Mouse (Mus musculus) embryonic facial prominence, embryonic 15.5 days (tissue): ENCODE results near the gene Defb9. TPM values are rescaled to one million over a fixed set of nuclear protein-coding genes. Genes with fewer than 3 reads are reported as not detected.
"Not testable (repeated sequence)": the region's sequence is repeated elsewhere in the genome, so short reads cannot be mapped to it uniquely, and the experiment has no call there.

ENCODE experiments used
- ATAC-seq: fragments of 200-750 bp; cut with Nextera tagmentation; 2 replicates; pipeline ENCODE4 v1.8.0; 2017; ENCODE audit warnings: low read depth, moderate TSS enrichment; ENCODE audit not compliant: insufficient number of reproducible peaks, low FRiP score, low TSS enrichment
- H3K27ac ChIP-seq: fragments of 300-500 bp; sonication (generic); replicated peaks from 2 replicates; pipeline ENCODE4 v1.5.1; 2015; ENCODE audit warnings: mild to moderate bottlenecking, inconsistent platforms
- H3K27me3 ChIP-seq: fragments of 300-500 bp; sonication (generic); 2 replicates; pipeline ENCODE4 v1.6.1; 2015; ENCODE audit warnings: inconsistent platforms
- H3K36me3 ChIP-seq: fragments of 300-500 bp; sonication (generic); 2 replicates; pipeline ENCODE4 v1.6.1; 2015; ENCODE audit warnings: mild to moderate bottlenecking, inconsistent platforms
- H3K4me1 ChIP-seq: fragments of 300-500 bp; sonication (generic); 2 replicates; pipeline ENCODE4 v1.6.1; 2015; ENCODE audit warnings: inconsistent platforms
- H3K4me2 ChIP-seq: fragments of 300-500 bp; sonication (generic); replicated peaks from 2 replicates; pipeline ENCODE4 v1.6.1; 2015; ENCODE audit warnings: mild to moderate bottlenecking, inconsistent platforms
- H3K4me3 ChIP-seq: fragments of 300-500 bp; sonication (generic); replicated peaks from 2 replicates; pipeline ENCODE4 v1.5.1; 2015; ENCODE audit warnings: mild to moderate bottlenecking, inconsistent platforms
- H3K9ac ChIP-seq: fragments of 300-500 bp; sonication (generic); 2 replicates; pipeline ENCODE4 v1.6.1; 2015; ENCODE audit warnings: inconsistent platforms
- H3K9me3 ChIP-seq: fragments of 300-500 bp; sonication (generic); replicated peaks from 2 replicates; pipeline ENCODE4 v1.6.1; 2016; ENCODE audit warnings: inconsistent platforms
- WGBS: fragments of 180-500 bp; shearing (Covaris S2); methylation state at CpG from one replicate; pipeline ENCODE4 v1.1.7; 2015; 5-methylcytosine and 5-hydroxymethylcytosine counted together
- polyA plus RNA-seq: library from polyadenylated mRNA; unstranded; fragments of >200 nt; fragmentation: Nextera tagmentation; extraction: Ambion mirVana; gene quantifications from 2 replicates; pipeline ENCODE4 v1.2.1, GENCODE M21; 2015

The Defb9 gene
- polyA plus RNA-seq: not detected in 2 replicates

- H3K27me3 ChIP-seq, H3K4me1 ChIP-seq, ATAC-seq, H3K9ac ChIP-seq, H3K27ac ChIP-seq, H3K36me3 ChIP-seq, H3K9me3 ChIP-seq, H3K4me2 ChIP-seq, H3K4me3 ChIP-seq: not testable (repeated sequence)
Measured at GRCm38 (mm10) chr8:21885321-21885720, at the start of gene Defb9. TSS of gene Defb9 (minus strand) at chr8:21885421.

- Histone ChIP-seq H3K4me2 (no peak within 1 kb of the TSS), H3K4me3 (no peak within 1 kb of the TSS), H3K9ac (no peak within 1 kb of the TSS), H3K9me3 (no peaks in the 10 kb centered on the region), H3K27me3 (no peaks in the 10 kb centered on the region), H3K4me1 (no peaks in the 10 kb centered on the region), H3K27ac (no peak within 1 kb of the TSS), H3K36me3 (no peaks in the 10 kb centered on the region)
- 91% methylated on average over 6 of the region's 6 CpGs for WGBS
- no peak for ATAC-seq
Measured at GRCm38 (mm10) chr8:21932610-21933009, 47.4 kb upstream of the Defb9 start, which contains the start of gene Defb15. TSS of gene Defb15 (minus strand) at chr8:21932710.

- not testable (repeated sequence) for ATAC-seq, H3K36me3 ChIP-seq, H3K4me1 ChIP-seq, H3K4me2 ChIP-seq, H3K4me3 ChIP-seq, H3K27ac ChIP-seq, H3K27me3 ChIP-seq, H3K9ac ChIP-seq, H3K9me3 ChIP-seq
- 80% methylated on average over 3 of the region's 3 CpGs for WGBS
Measured at GRCm38 (mm10) chr8:21930754-21931153, 45.5 kb upstream of the Defb9 start.

- Histone ChIP-seq H3K27ac (no peak overlapping the region), H3K36me3 (no peaks in the 10 kb centered on the region), H3K9me3 (no peaks in the 10 kb centered on the region), H3K9ac (no peak overlapping the region), H3K4me1 (no peaks in the 10 kb centered on the region), H3K4me2 (no peak overlapping the region), H3K4me3 (no peak overlapping the region), H3K27me3 (no peaks in the 10 kb centered on the region)
- no peak for ATAC-seq
- WGBS: 86% methylated on average over 3 of the region's 3 CpGs
Measured at GRCm38 (mm10) chr8:21915625-21916024, 30.4 kb upstream of the Defb9 start.

- H3K36me3 ChIP-seq: no peaks in the 10 kb centered on the region
- H3K4me2 ChIP-seq: no peak overlapping the region
- H3K9me3 ChIP-seq: no peaks in the 10 kb centered on the region
- H3K4me1 ChIP-seq: no peaks in the 10 kb centered on the region
- WGBS: 18% methylated on average over 2 of the region's 2 CpGs
- H3K27me3 ChIP-seq: no peaks in the 10 kb centered on the region
- H3K27ac ChIP-seq: no peak overlapping the region
- H3K4me3 ChIP-seq: no peak overlapping the region
- no peak overlapping the region for H3K9ac ChIP-seq
- no peak for ATAC-seq
Measured at GRCm38 (mm10) chr8:21912554-21912953, 27.3 kb upstream of the Defb9 start.

GRCm38 (mm10) chr8:21911931-21912330 is 26.7 kb upstream of the Defb9 start:
- H3K4me3 ChIP-seq: no peak overlapping the region
- no peaks in the 10 kb centered on the region for H3K9me3 ChIP-seq
- no peak for ATAC-seq
- 3% methylated on average over 1 of the region's 1 CpGs for WGBS
- H3K36me3 ChIP-seq: no peaks in the 10 kb centered on the region
- H3K4me1 ChIP-seq: no peaks in the 10 kb centered on the region
- no peaks in the 10 kb centered on the region for H3K27me3 ChIP-seq
- no peak overlapping the region for H3K9ac ChIP-seq
- H3K27ac ChIP-seq: no peak overlapping the region
- H3K4me2 ChIP-seq: no peak overlapping the region

- not testable (repeated sequence) for H3K9me3 ChIP-seq, ATAC-seq
Measured at GRCm38 (mm10) chr8:21906290-21906689, 21.1 kb upstream of the Defb9 start, which contains the start of gene Defb11. TSS of gene Defb11 (minus strand) at chr8:21906412.

GRCm38 (mm10) chr8:21858586-21858985 is 26.6 kb downstream of the Defb9 start, which contains the start of gene Defb10:
TSS of gene Defb10 (plus strand) at chr8:21858901.
- H3K9me3 ChIP-seq, ATAC-seq, H3K36me3 ChIP-seq, H3K4me2 ChIP-seq, H3K9ac ChIP-seq, H3K4me1 ChIP-seq, H3K27me3 ChIP-seq, H3K4me3 ChIP-seq, H3K27ac ChIP-seq: not testable (repeated sequence)
- WGBS: 28% methylated on average over 1 of the region's 1 CpGs

More at GRCm38 (mm10) chr8:21906290-21906689, 21.1 kb upstream of the Defb9 start, which contains the start of gene Defb11:
- H3K4me2 ChIP-seq, H3K4me3 ChIP-seq, H3K27me3 ChIP-seq, H3K36me3 ChIP-seq, H3K9ac ChIP-seq, H3K27ac ChIP-seq, H3K4me1 ChIP-seq: not testable (repeated sequence)

Other genes starting within 250 kb of the Defb9 start
- not detected in 2 replicates for gene Defa17, start 229.6 kb downstream of the Defb9 start, polyA plus RNA-seq
- gene Defa34, start 219.6 kb downstream of the Defb9 start, polyA plus RNA-seq: not detected in 2 replicates
- gene AY761184, start 181.8 kb downstream of the Defb9 start, polyA plus RNA-seq: not detected in 2 replicates
- gene Defa24, start 150.9 kb downstream of the Defb9 start, polyA plus RNA-seq: not detected in 2 replicates
- not detected in 2 replicates for gene Defb50, start 61.9 kb downstream of the Defb9 start, polyA plus RNA-seq
- not detected in 2 replicates for gene Defb2, start 45.5 kb downstream of the Defb9 start, polyA plus RNA-seq
- gene Defb10, start 26.5 kb downstream of the Defb9 start, polyA plus RNA-seq: not detected in 2 replicates
- not detected in 2 replicates for gene Defb11, start 21.0 kb upstream of the Defb9 start, polyA plus RNA-seq
- not detected in 2 replicates for gene Defb15, start 47.3 kb upstream of the Defb9 start, polyA plus RNA-seq
- not detected in 2 replicates for gene Defb35, start 52.9 kb upstream of the Defb9 start, polyA plus RNA-seq
- not detected in 2 replicates for gene Defb13, start 61.3 kb upstream of the Defb9 start, polyA plus RNA-seq
- gene Fam90a1a, start 73.3 kb upstream of the Defb9 start, polyA plus RNA-seq: not detected in 2 replicates
- not detected in 2 replicates for gene Ccdc70, start 84.4 kb upstream of the Defb9 start, polyA plus RNA-seq
- gene Atp7b, start 174.9 kb upstream of the Defb9 start, polyA plus RNA-seq: 0.43 and 0.76 TPM in 2 replicates
- gene Alg11, start 175.3 kb upstream of the Defb9 start, polyA plus RNA-seq: 28.6 and 35.7 TPM in 2 replicates
- gene Nek5, start 239.6 kb upstream of the Defb9 start, polyA plus RNA-seq: 1.1 and 2.0 TPM in 2 replicates